Mouse (Mus musculus): ENCODE data around the gene Tnr. TPM values are rescaled to one million over a fixed set of nuclear protein-coding genes. Genes with fewer than 3 reads are reported as not detected.
"Not testable (repeated sequence)": the region's sequence is repeated elsewhere in the genome, so short reads cannot be mapped to it uniquely, and the experiment has no call there.

The Tnr gene
- polyA plus RNA-seq, 1 experiment from 2014 or later = 0.14 TPM

DNA sequence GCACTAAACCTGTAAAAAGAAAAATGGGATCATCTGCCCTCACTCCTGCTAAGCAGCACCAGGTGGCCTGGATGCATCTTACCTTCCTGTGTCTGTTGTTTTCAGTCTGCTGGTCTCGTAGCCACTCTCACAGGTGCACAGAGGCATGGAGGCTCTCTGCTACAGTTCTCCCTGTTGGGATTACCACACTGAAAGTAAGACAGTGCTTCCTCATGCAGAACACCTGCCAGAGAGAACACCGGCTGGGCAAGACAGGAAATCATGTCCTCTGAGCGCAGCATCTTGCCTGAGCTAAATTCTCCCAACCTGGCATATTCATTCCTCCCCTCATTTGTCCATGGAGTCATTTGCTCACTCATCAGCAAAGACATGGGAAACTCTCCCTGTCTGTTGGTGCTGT lies 415.8 kb downstream of the Tnr start:
- no peaks in the 10 kb centered on the region for H3K4me1 ChIP-seq

DNA sequence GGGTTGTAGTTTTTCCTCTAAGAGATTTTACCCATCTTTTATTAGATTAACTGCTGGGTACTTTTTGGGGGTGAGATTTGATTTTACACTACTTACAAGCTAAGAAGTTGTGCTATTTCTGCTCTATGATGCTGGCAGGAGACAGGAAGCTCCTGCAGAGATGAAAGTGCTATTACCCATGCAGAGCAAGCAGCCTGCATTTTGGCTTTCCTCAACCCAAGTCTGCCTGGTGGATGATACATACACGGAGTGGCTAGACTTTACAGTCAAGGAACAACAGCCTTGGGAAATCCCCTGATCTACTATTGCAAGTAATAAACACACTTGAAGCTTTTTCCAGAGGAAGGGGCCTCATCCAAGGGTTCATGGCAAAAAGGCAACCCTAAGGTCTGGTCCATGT lies 430.0 kb downstream of the Tnr start:
- Histone ChIP-seq H3K27ac (no peak overlapping the region), H3K36me3 (no peaks in the 10 kb centered on the region), H3K9ac (no peak overlapping the region), H3K4me2 (no peak overlapping the region), H3K27me3 (no peaks in the 10 kb centered on the region), H3K4me3 (no peak overlapping the region), H3K4me1 (no peaks in the 10 kb centered on the region), H3K9me3 (no peaks in the 10 kb centered on the region)
- 50% methylated on average over 1 of the region's 1 CpGs for WGBS
- ATAC-seq (ENCODE audit: borderline replicate concordance, extremely low read depth, low FRiP score, low TSS enrichment) = no peak

More for the DNA sequence above, 415.8 kb downstream of the Tnr start:
- H3K27me3 ChIP-seq = no peaks in the 10 kb centered on the region
- H3K9me3 ChIP-seq = no peaks in the 10 kb centered on the region
- H3K9ac ChIP-seq = no peak overlapping the region
- no peak overlapping the region for H3K4me2 ChIP-seq
- no peak for ATAC-seq (ENCODE audit: borderline replicate concordance, extremely low read depth, low FRiP score, low TSS enrichment)
- no peak overlapping the region for H3K27ac ChIP-seq
- 80% methylated on average over 3 of the region's 3 CpGs for WGBS
- H3K4me3 ChIP-seq = no peak overlapping the region
- H3K36me3 ChIP-seq = no peaks in the 10 kb centered on the region

GRCm38 (mm10) chr1:159963351-159963750 lies 439.8 kb downstream of the Tnr start:
- WGBS = 69% methylated on average over 4 of the region's 4 CpGs
- ATAC-seq (ENCODE audit: borderline replicate concordance, extremely low read depth, low FRiP score, low TSS enrichment) = no peak
- Histone ChIP-seq H3K4me3 (no peak overlapping the region), H3K9me3 (no peaks in the 10 kb centered on the region), H3K27ac (no peak overlapping the region), H3K36me3 (no peaks in the 10 kb centered on the region), H3K9ac (no peak overlapping the region), H3K4me1 (no peaks in the 10 kb centered on the region), H3K27me3 (no peaks in the 10 kb centered on the region), H3K4me2 (no peak overlapping the region)

GRCm38 (mm10) chr1:159966286-159966685 lies 442.7 kb downstream of the Tnr start:
- not testable (repeated sequence) for H3K36me3 ChIP-seq; ATAC-seq (ENCODE audit: borderline replicate concordance, extremely low read depth, low FRiP score, low TSS enrichment); H3K27ac ChIP-seq; H3K4me3 ChIP-seq; H3K4me1 ChIP-seq; H3K9me3 ChIP-seq; H3K27me3 ChIP-seq; H3K9ac ChIP-seq; H3K4me2 ChIP-seq

GRCm38 (mm10) chr1:159968395-159968794 lies 444.8 kb downstream of the Tnr start:
- Histone ChIP-seq H3K9ac (no peak overlapping the region), H3K9me3 (no peaks in the 10 kb centered on the region), H3K4me2 (no peak overlapping the region), H3K27ac (no peak overlapping the region), H3K4me3 (no peak overlapping the region), H3K27me3 (no peaks in the 10 kb centered on the region), H3K4me1 (no peaks in the 10 kb centered on the region), H3K36me3 (no peaks in the 10 kb centered on the region)
- no peak for ATAC-seq (ENCODE audit: borderline replicate concordance, extremely low read depth, low FRiP score, low TSS enrichment)

- Histone ChIP-seq H3K9me3 (no peaks in the 10 kb centered on the region), H3K36me3 (no peaks in the 10 kb centered on the region), H3K4me2 (no peak overlapping the region), H3K4me1 (no peaks in the 10 kb centered on the region), H3K9ac (no peak overlapping the region), H3K27me3 (no peaks in the 10 kb centered on the region), H3K4me3 (no peak overlapping the region), H3K27ac (no peak overlapping the region)
- 49% methylated on average over 2 of the region's 2 CpGs for WGBS
- ATAC-seq (ENCODE audit: borderline replicate concordance, extremely low read depth, low FRiP score, low TSS enrichment) = no peak
Measured at GRCm38 (mm10) chr1:159977786-159978185, 454.2 kb downstream of the Tnr start.

- no peaks in the 10 kb centered on the region for H3K36me3 ChIP-seq
- no peaks in the 10 kb centered on the region for H3K9me3 ChIP-seq
- ATAC-seq (ENCODE audit: borderline replicate concordance, extremely low read depth, low FRiP score, low TSS enrichment) = no peak
- no peak overlapping the region for H3K4me3 ChIP-seq
- no peaks in the 10 kb centered on the region for H3K27me3 ChIP-seq
- H3K27ac ChIP-seq = no peak overlapping the region
- 71% methylated on average over 2 of the region's 2 CpGs for WGBS
- no peak overlapping the region for H3K4me2 ChIP-seq
- no peaks in the 10 kb centered on the region for H3K4me1 ChIP-seq
- no peak overlapping the region for H3K9ac ChIP-seq
Measured at GRCm38 (mm10) chr1:159979096-159979495, 455.5 kb downstream of the Tnr start.

GRCm38 (mm10) chr1:159980355-159980754 lies 456.8 kb downstream of the Tnr start:
- ATAC-seq (ENCODE audit: borderline replicate concordance, extremely low read depth, low FRiP score, low TSS enrichment) = no peak
- H3K4me2 ChIP-seq = no peak overlapping the region
- H3K27ac ChIP-seq = no peak overlapping the region
- no peaks in the 10 kb centered on the region for H3K36me3 ChIP-seq
- H3K9ac ChIP-seq = no peak overlapping the region
- WGBS = 72% methylated on average over 1 of the region's 1 CpGs
- H3K4me1 ChIP-seq = no peaks in the 10 kb centered on the region
- H3K4me3 ChIP-seq = no peak overlapping the region
- H3K9me3 ChIP-seq = no peaks in the 10 kb centered on the region
- no peaks in the 10 kb centered on the region for H3K27me3 ChIP-seq

All from lung, embryonic 15.5 days (tissue).